Mouse (Mus musculus): ENCODE data around the gene Mrgprf. TPM values are rescaled to one million over a fixed set of nuclear protein-coding genes. Genes with fewer than 3 reads are reported as not detected.

The Mrgprf gene
- polyA plus RNA-seq, 1 experiment from 2014 or later = 2.3 TPM

Other genes starting within 250 kb of the Mrgprf start
- gene 1810010D01Rik, start 92.7 kb upstream of the Mrgprf start, polyA plus RNA-seq (2014; fragmentation: Nextera tagmentation; extraction: Ambion mirVana) = not detected in 2 replicates
- 0.95 and 1.3 TPM in 2 replicates for gene Tpcn2, start 16.8 kb upstream of the Mrgprf start, polyA plus RNA-seq (2014; fragmentation: Nextera tagmentation; extraction: Ambion mirVana)
- gene Mrgprd, start 14.0 kb downstream of the Mrgprf start, polyA plus RNA-seq (2014; fragmentation: Nextera tagmentation; extraction: Ambion mirVana) = 0.18 TPM in 1 of 2 replicates, not detected in the other